Mouse (Mus musculus) liver, embryonic 15.5 days (tissue): Measurements from ENCODE around the gene L1cam. TPM values are rescaled to one million over a fixed set of nuclear protein-coding genes. Genes with fewer than 3 reads are reported as not detected.

Source experiments
- ATAC-seq: fragments of 200-750 bp; cut with Nextera tagmentation; 2 replicates; pipeline ENCODE4 v1.8.0; 2017; ENCODE audit warnings: moderate number of reproducible peaks, mild to moderate bottlenecking, moderate library complexity; ENCODE audit not compliant: insufficient read depth
- H3K27ac ChIP-seq: fragments of 300-500 bp; sonication (generic); replicated peaks from 2 replicates; pipeline ENCODE4 v1.5.1; 2015; ENCODE audit warnings: mild to moderate bottlenecking, inconsistent platforms
- H3K27me3 ChIP-seq: fragments of 300-500 bp; sonication (generic); 2 replicates; pipeline ENCODE4 v1.6.1; 2015; ENCODE audit warnings: mild to moderate bottlenecking, inconsistent platforms
- H3K36me3 ChIP-seq: fragments of 300-500 bp; sonication (generic); replicated peaks from 2 replicates; pipeline ENCODE4 v1.6.1; 2015; ENCODE audit warnings: moderate library complexity, mild to moderate bottlenecking, inconsistent platforms
- H3K4me1 ChIP-seq: fragments of 300-500 bp; sonication (generic); replicated peaks from 2 replicates; pipeline ENCODE4 v1.6.1; 2015; ENCODE audit warnings: inconsistent platforms
- H3K4me2 ChIP-seq: fragments of 300-500 bp; sonication (generic); 2 replicates; pipeline ENCODE4 v1.6.1; 2015; ENCODE audit warnings: moderate library complexity, mild to moderate bottlenecking, inconsistent platforms
- H3K4me3 ChIP-seq: fragments of 300-500 bp; sonication (generic); replicated peaks from 2 replicates; pipeline ENCODE4 v1.5.1; 2015; ENCODE audit warnings: mild to moderate bottlenecking, inconsistent platforms
- H3K9ac ChIP-seq: fragments of 300-500 bp; sonication (generic); 2 replicates; pipeline ENCODE4 v1.6.1; 2015; ENCODE audit warnings: moderate library complexity, mild to moderate bottlenecking, inconsistent platforms
- H3K9me3 ChIP-seq: fragments of 300-500 bp; sonication (generic); replicated peaks from 2 replicates; pipeline ENCODE4 v1.6.1; 2016; ENCODE audit warnings: inconsistent platforms
- WGBS: fragments of 180-500 bp; shearing (Covaris S2); methylation state at CpG from one replicate; pipeline ENCODE4 v1.1.7; 2015; ENCODE audit warnings: mixed read lengths; ENCODE audit not compliant: insufficient replicate concordance; 5-methylcytosine and 5-hydroxymethylcytosine counted together
- polyA plus RNA-seq: library from polyadenylated mRNA; unstranded; fragments of >200 nt; fragmentation: Nextera tagmentation; extraction: Ambion mirVana; gene quantifications from 2 replicates; pipeline ENCODE4 v1.2.1, GENCODE M21; 2015

Gene L1cam
- polyA plus RNA-seq, 1 experiment from 2014 or later, result 0.21 TPM

- Histone ChIP-seq H3K4me2 (no peak overlapping the region), H3K27me3 (no peaks in the 10 kb centered on the region), H3K36me3 (no peaks in the 10 kb centered on the region), H3K27ac (no peak overlapping the region), H3K4me1 (no peaks in the 10 kb centered on the region), H3K9ac (no peak overlapping the region), H3K4me3 (no peak overlapping the region), H3K9me3 (no peaks in the 10 kb centered on the region)
- WGBS, result 76% methylated on average over 3 of the region's 3 CpGs
- no peak for ATAC-seq
Measured at GRCm38 (mm10) chrX:73836691-73837090, 59.2 kb downstream of the L1cam start.

GRCm38 (mm10) chrX:73835731-73836130 is 60.2 kb downstream of the L1cam start:
- Histone ChIP-seq H3K36me3 (no peaks in the 10 kb centered on the region), H3K27me3 (no peaks in the 10 kb centered on the region), H3K9ac (no peak overlapping the region), H3K9me3 (no peaks in the 10 kb centered on the region), H3K4me2 (no peak overlapping the region), H3K4me3 (no peak overlapping the region), H3K27ac (no peak overlapping the region), H3K4me1 (no peaks in the 10 kb centered on the region)
- no peak for ATAC-seq
- 77% methylated on average over 1 of the region's 1 CpGs for WGBS

- Histone ChIP-seq H3K27me3 (peaks cover 49% of the 10 kb centered on the region), H3K4me1 (no peaks in the 10 kb centered on the region), H3K9me3 (no peaks in the 10 kb centered on the region), H3K36me3 (no peaks in the 10 kb centered on the region), H3K9ac (no peak within 1 kb of the TSS), H3K27ac (no peak within 1 kb of the TSS), H3K4me2 (peak within 1 kb of the TSS; percentile 65), H3K4me3 (peak within 1 kb of the TSS; percentile 45)
- WGBS, result 12% methylated on average over 82 of the region's 84 CpGs
- no peak; the same call in 1 of the 2 replicates for ATAC-seq
Measured at GRCm38 (mm10) chrX:73824185-73825151, 71.4 kb downstream of the L1cam start, which contains the start of gene Pdzd4. TSS of gene Pdzd4 (minus strand) at chrX:73824969.

GRCm38 (mm10) chrX:73823747-73824146 is 72.2 kb downstream of the L1cam start:
- no peaks in the 10 kb centered on the region for H3K36me3 ChIP-seq
- no peaks in the 10 kb centered on the region for H3K4me1 ChIP-seq
- H3K4me3 ChIP-seq, result no peak overlapping the region
- WGBS, result 10% methylated on average over 17 of the region's 17 CpGs
- peak overlapping the region; percentile 65; the same call in 1 of the 2 replicates for H3K4me2 ChIP-seq
- no peak overlapping the region for H3K27ac ChIP-seq
- H3K27me3 ChIP-seq, result peaks cover 48% of the 10 kb centered on the region
- ATAC-seq, result no peak
- H3K9ac ChIP-seq, result no peak overlapping the region
- no peaks in the 10 kb centered on the region for H3K9me3 ChIP-seq

GRCm38 (mm10) chrX:73816596-73817314 is 79.2 kb downstream of the L1cam start:
- no peaks in the 10 kb centered on the region for H3K9me3 ChIP-seq
- H3K36me3 ChIP-seq, result no peaks in the 10 kb centered on the region
- H3K9ac ChIP-seq, result no peak overlapping the region
- H3K27ac ChIP-seq, result no peak overlapping the region
- no peak overlapping the region for H3K4me3 ChIP-seq
- H3K4me2 ChIP-seq, result no peak overlapping the region
- WGBS, result 16% methylated on average over 3 of the region's 3 CpGs
- peaks cover 20% of the 10 kb centered on the region for H3K27me3 ChIP-seq
- ATAC-seq, result no peak
- H3K4me1 ChIP-seq, result no peaks in the 10 kb centered on the region

- no peak overlapping the region for H3K4me3 ChIP-seq
Measured at GRCm38 (mm10) chrX:73815072-73815471, 80.8 kb downstream of the L1cam start.

GRCm38 (mm10) chrX:73805814-73806213 is 90.1 kb downstream of the L1cam start:
- Histone ChIP-seq H3K9me3 (no peaks in the 10 kb centered on the region), H3K4me3 (no peak overlapping the region), H3K36me3 (no peaks in the 10 kb centered on the region), H3K27me3 (no peaks in the 10 kb centered on the region), H3K27ac (no peak overlapping the region), H3K4me1 (no peaks in the 10 kb centered on the region), H3K4me2 (no peak overlapping the region), H3K9ac (no peak overlapping the region)
- no peak for ATAC-seq
- 40% methylated on average over 1 of the region's 1 CpGs for WGBS

More at GRCm38 (mm10) chrX:73815072-73815471, 80.8 kb downstream of the L1cam start:
- 12% methylated on average over 14 of the region's 14 CpGs for WGBS
- Histone ChIP-seq H3K36me3 (no peaks in the 10 kb centered on the region), H3K9me3 (no peaks in the 10 kb centered on the region), H3K4me1 (no peaks in the 10 kb centered on the region), H3K27ac (no peak overlapping the region), H3K4me2 (no peak overlapping the region), H3K9ac (no peak overlapping the region), H3K27me3 (peaks cover 18% of the 10 kb centered on the region)
- no peak for ATAC-seq

Other genes with a start within 250 kb of the L1cam start
- gene Pnck, start 236.0 kb downstream of the L1cam start, polyA plus RNA-seq, result 0.94 and 1.1 TPM in 2 replicates
- 0.33 and 0.51 TPM in 2 replicates for gene Slc6a8, start 223.0 kb downstream of the L1cam start, polyA plus RNA-seq
- 127 and 137 TPM in 2 replicates for gene Bcap31, start 179.9 kb downstream of the L1cam start, polyA plus RNA-seq
- gene Abcd1, start 179.5 kb downstream of the L1cam start, polyA plus RNA-seq, result 9.5 and 10.0 TPM in 2 replicates
- 0.29 and 0.45 TPM in 2 replicates for gene Plxnb3, start 139.0 kb downstream of the L1cam start, polyA plus RNA-seq
- 1.9 and 2.9 TPM in 2 replicates for gene Srpk3, start 121.7 kb downstream of the L1cam start, polyA plus RNA-seq
- 117 and 127 TPM in 2 replicates for gene Idh3g, start 109.2 kb downstream of the L1cam start, polyA plus RNA-seq
- 162 and 163 TPM in 2 replicates for gene Ssr4, start 109.1 kb downstream of the L1cam start, polyA plus RNA-seq
- gene Pdzd4, start 71.1 kb downstream of the L1cam start, polyA plus RNA-seq, result 0.07 and 0.08 TPM in 2 replicates
- 0.05 and 0.10 TPM in 2 replicates for gene Avpr2, start 4.0 kb downstream of the L1cam start, polyA plus RNA-seq
- gene Arhgap4, start 25.8 kb upstream of the L1cam start, polyA plus RNA-seq, result 6.4 and 7.7 TPM in 2 replicates
- gene Naa10, start 25.8 kb upstream of the L1cam start, polyA plus RNA-seq, result 72.4 and 79.2 TPM in 2 replicates
- gene Renbp, start 34.7 kb upstream of the L1cam start, polyA plus RNA-seq, result 19.6 and 22.6 TPM in 2 replicates
- 29.6 and 30.7 TPM in 2 replicates for gene Hcfc1, start 70.3 kb upstream of the L1cam start, polyA plus RNA-seq
- gene Irak1, start 127.8 kb upstream of the L1cam start, polyA plus RNA-seq, result 23.0 and 24.5 TPM in 2 replicates
- not detected in 2 replicates for gene Opn1mw, start 231.4 kb upstream of the L1cam start, polyA plus RNA-seq
- gene Mecp2, start 239.3 kb upstream of the L1cam start, polyA plus RNA-seq, result 6.2 and 6.9 TPM in 2 replicates